Mouse (Mus musculus) fibroblast of lung, adult 2 months (primary cell): ENCODE results near the gene Enox2.

ENCODE experiments used
- DNase-seq: peaks from one replicate; pipeline ENCODE4 v3.0.0-alpha.2; 2011; ENCODE audit warnings: low read depth

Enox2 gene

DNA sequence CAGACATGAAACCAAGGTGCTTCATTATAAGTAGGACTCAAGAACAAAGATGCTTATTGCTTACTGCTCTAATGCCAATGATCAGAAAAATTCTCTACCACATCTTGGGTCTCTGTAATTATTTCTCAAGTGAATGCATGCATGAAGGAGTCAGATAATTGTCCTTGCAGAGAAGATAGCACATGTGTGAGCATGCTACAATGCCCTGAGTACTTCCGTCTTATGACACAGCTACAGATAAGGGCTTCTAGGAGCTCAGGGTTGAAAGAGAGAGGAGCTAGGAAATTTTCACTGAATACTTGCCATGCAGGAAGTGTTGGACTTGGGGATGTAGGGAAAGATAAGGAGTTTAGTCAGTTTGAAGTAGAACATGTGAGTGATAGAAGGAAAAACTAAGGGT lies 285.2 kb downstream of the Enox2 start:
- no peak for DNase-seq

DNA sequence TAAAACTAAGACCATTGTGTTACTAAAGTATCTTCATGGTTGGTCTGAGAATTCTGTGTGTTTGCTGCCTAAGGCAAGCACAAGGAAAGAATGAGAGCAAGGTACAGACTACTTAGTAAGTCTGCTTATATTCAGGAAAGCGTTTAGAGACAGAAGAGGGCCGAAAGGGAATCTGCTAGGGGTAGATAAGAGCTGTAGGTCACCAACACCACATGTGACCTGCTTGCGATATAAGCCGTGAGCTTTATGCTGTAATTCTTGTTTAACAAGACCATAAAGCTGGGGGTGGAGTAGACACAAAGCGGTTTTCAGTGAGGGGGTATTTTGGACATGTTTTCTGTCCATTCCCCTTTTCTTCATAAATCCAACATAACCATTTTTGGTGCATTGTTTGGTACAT lies 302.4 kb downstream of the Enox2 start:
- no peak for DNase-seq

DNA sequence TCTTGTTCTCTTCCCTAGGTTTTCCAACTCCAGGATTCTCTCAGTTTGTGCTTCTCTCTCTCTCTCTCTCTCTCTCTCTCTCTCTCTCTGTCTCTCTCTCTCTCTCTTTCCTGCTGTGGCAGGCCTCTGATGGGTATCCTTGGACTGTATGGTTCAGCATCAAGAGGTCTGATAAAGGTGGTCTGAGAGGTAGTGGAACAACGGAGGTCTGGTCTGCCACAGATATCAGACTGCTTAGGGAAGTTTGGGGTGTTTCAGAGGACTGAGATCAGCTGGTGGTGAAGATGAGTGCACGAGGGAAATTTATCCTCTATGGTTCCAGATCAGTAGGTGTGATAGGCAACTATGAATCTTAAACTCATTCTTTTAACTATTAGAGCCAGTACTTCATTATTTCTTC lies 303.6 kb downstream of the Enox2 start:
- no peak for DNase-seq
